Mouse (Mus musculus) heart, adult 9 months (tissue): ENCODE data around the gene Lrrc17.
"Not testable (repeated sequence)": the region's sequence is repeated elsewhere in the genome, so short reads cannot be mapped to it uniquely, and the experiment has no call there.

ENCODE experiments used
- DNase-seq, 2 experiments: peaks; one replicate each; pipeline ENCODE4 v3.0.0; 2022; ENCODE audit warnings: low spot score in 2 of 2

Gene Lrrc17

GRCm38 (mm10) chr5:21532921-21533320, 10.4 kb upstream of the Lrrc17 start:
- peak; percentile 77 to 80 for DNase-seq

GRCm38 (mm10) chr5:21542226-21542625, 1.1 kb upstream of the Lrrc17 start:
- DNase-seq, result no peak

- peak; percentile 36 to 67 for DNase-seq
Measured at GRCm38 (mm10) chr5:21544821-21545220, 1.5 kb downstream of the Lrrc17 start.

DNA sequence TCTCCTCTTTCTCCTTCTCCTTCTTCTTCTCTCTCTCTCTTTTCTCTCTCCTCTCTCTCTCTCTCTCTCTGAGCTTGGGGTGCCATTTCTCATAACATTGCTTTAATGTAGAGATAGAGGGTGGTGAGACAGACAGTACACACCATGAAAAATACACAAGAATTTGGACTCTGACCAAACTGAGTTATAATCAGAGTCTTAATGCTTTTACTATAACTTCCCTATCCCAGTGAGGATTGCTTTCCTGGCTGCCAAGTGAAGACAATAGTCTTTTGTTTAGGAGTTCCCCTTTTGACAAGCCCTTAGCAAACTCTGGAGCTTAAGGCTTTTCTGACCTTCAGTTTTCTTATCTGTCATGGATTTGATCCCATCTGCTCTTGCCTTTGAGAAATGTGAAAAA, 1.9 kb downstream of the Lrrc17 start:
- no peak for DNase-seq

GRCm38 (mm10) chr5:21545786-21546185, 2.4 kb downstream of the Lrrc17 start:
- no peak for DNase-seq

DNA sequence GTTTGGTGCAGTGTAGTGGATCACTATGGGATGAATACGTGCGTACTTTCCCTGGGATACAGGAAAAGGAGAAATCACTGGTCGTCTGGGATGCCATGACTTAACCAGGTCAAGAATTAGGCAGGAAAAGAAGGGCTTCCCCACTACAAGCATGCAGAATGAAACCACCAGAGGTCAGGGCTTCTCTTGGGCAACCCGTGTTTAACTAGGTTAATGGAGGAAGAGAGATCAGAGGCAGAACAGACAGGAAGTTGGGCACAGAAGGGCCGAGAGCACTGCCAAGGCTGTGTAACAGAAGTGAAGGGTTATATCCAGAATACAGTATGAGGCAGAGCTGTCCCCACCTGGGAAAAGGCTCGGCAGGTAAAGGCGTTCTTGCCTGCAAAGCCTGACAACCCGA, 3.6 kb downstream of the Lrrc17 start:
- no peak for DNase-seq

- no peak for DNase-seq
Measured at GRCm38 (mm10) chr5:21553685-21554084, 10.3 kb downstream of the Lrrc17 start.

DNA sequence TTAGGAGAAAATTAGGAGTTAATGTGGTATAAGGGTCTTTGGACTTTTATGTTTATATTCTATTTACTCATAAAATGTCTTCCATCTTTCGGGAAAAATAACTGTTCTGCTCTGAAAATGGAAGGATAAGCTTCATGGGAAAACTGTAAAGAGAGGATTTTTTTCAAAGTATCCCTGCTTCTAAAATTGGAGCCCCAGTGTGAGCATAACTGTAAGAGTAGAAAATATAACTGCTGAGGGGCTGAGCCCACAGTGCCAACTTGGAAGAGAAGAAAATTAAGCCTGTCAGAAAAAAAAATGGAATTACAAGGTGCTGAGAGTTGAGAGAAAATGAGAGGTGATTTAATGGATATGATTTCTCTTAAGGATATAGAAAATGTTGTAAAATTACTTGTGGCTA, 11.4 kb downstream of the Lrrc17 start:
- no peak for DNase-seq

- no peak for DNase-seq
Measured at GRCm38 (mm10) chr5:21556502-21556901, 13.1 kb downstream of the Lrrc17 start.

DNA sequence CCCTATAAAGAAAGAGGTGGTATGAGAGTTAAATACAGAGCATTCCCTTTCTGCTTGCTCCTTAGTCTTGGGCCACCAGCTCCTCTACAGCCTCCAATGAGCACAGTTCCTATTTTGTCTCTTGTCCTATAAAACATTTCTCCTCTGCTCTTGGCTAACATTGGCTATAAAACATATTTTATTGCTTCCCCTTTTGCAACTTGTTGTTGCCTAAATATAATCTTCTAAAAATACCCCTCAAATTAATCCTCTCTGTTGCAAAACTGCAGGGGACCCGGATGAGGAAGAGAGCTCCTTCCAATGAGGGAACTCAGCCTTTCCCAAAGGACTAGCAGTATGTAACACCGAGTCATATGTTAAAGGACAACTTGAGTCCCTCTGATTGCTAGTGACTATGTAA, 20.6 kb downstream of the Lrrc17 start:
- peak; percentile 19 to 28 for DNase-seq

DNA sequence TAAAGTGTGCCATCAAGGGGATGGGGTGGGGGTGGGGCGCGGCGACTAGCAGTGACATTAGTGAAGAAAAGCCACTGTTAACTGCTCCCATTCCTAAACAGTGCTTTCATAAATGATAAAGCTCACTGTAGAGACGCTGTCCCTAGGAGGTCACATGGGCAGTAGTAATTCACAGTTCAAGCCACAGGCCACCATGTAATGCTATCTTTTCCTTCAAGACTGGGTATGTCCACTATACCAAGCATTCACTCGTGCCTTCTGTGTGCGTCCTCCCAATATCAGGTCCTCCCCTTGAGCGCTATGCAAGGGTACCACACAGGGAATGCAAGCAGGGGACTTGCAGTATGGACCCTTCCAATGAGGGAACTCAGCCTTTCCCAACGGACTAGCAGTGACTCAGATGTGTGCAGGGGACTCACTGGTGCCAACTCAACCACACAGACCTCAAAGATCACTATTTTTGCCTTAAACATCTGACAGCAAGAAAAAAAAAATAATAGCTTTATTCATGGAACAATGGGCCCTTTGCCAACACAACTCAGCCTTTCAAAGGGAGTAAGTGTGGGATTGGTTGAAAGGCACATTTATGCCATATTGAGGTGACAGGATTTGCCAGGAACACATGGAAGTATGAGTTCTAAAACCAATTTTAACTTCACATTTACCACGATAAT, 22.2 kb downstream of the Lrrc17 start:
- no peak for DNase-seq

- no peak for DNase-seq
Measured at GRCm38 (mm10) chr5:21567784-21568183, 24.4 kb downstream of the Lrrc17 start.

GRCm38 (mm10) chr5:21572764-21573416, 29.5 kb downstream of the Lrrc17 start:
- DNase-seq, result no peak

- DNase-seq, result no peak
Measured at GRCm38 (mm10) chr5:21574386-21575209, 31.2 kb downstream of the Lrrc17 start.

GRCm38 (mm10) chr5:21575210-21575550, 31.8 kb downstream of the Lrrc17 start:
- no peak for DNase-seq

DNA sequence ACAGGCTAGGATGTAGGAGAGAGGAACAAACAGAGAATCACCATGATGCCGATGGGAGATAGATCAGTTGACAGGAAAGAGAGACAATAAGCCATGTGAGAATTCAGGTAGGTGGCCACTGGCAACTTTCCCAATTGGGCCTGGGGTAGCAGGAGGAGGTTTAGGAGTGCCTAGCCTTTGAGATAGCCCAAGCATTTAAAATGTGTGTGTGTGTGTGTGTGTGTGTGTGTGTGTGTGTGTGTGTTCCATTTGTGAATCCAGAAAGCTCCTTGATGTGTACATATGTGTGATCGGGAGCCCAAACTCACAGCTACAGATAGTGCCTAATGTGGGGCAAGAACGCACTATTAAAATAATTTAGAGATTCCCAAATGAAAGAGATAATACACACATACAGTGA, 34.8 kb downstream of the Lrrc17 start:
- no peak for DNase-seq

DNA sequence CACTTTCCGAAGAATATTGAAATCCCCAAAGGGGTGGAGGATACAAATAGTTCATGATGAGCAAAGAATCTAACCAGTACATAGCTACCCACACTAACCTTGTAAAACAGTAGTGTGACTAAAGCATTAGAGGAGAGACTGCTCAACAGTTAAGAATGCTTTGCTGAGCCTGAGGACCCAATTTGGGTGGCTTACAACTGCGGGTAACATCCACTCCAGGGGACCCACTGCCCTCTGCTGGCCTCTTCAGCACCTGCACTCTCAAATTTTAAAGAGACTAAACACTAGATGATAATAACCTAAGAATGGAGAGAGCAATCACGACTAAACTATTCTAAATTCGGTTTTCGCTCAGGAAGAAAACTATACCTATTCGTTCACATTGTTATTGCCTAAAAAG, 43.4 kb downstream of the Lrrc17 start:
- peak in 1 of 2 experiments; percentile 27 for DNase-seq

DNA sequence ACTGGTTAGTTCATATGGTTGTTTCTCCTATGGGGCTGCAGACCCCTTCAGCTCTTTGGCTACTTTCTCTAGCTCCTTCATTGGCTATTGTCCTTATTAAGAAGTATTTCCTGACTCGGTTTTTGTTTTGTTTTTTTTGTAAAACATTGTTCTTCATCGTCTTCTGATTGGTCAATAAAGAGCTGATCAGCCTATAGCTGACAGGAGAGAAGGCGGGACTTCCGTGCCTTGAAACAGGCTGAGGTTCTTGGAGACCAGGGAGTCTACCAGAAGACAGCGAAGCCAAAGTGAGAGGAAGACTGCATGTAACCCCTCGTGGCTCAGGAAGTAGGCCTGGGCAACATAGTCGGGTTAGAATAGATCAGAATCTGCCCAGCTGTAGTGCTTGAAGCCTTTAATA, 44.3 kb downstream of the Lrrc17 start:
- no peak for DNase-seq

DNA sequence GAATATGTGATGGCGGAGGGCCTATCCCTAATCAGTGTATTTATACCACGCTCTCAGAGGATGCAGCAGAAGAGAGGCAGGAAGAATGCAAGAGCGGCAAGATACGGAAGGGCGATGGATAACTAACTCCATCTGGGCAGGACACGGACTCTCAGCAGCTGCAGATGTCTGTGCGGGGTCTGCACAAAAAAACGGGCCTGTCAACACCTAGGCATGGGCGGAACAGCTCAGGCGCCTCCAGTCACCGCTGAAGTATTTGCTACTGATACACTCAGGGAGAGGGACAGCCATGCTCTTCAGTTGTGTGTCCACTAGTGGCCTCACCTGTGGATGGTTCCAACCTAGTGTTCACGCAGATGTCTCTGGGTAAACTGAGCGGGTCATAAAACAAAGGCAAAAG, 44.9 kb downstream of the Lrrc17 start:
- no peak for DNase-seq

DNA sequence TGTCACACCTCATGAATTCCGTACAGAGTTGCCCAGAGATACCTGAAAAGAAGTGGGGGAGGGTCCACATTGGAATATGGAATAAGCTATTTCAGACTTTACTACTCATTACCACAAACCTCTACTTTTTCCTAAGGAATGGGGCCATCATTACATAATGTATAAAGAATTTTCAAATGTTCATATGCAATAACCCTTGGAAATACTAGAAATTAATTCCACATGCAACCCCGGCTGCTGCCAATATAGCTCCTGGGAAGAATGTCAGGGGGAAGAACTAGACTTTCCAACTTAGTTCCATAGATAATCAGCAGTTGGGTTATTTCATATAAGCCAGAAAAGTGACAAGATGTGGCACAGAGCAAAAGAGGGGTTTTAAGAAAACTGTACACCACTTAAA, 48.7 kb downstream of the Lrrc17 start:
- DNase-seq, result no peak

DNA sequence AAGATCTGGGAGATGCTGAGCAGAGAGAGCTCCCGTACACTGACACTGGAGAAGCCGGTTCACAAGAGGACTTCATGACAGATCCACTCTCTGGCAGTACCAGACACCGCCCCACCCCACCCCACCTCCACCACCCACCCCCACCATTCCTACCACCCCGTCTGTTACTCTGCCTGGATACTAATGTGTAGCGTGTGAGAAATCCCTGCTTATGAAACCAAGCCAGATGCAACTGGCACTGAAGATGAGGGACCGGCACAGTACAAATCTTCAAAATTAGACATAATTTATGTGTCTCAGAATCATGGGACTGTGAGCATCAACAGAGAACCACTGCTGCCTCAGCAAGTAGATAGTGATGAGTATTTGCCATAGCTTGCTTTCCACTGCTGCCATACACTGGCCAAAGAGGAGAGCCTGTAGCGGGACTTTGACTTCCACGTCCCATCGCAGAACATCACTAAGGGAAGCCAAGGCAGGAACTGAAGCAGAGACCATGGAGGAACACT, 49.9 kb downstream of the Lrrc17 start:
- no peak for DNase-seq

- not testable (repeated sequence) for DNase-seq
Measured at GRCm38 (mm10) chr5:21599536-21599935, 56.2 kb downstream of the Lrrc17 start.

- no peak for DNase-seq
Measured at GRCm38 (mm10) chr5:21599961-21600360, 56.6 kb downstream of the Lrrc17 start.
